Mouse (Mus musculus): Measurements from ENCODE around the gene Prkab2.

DNA sequence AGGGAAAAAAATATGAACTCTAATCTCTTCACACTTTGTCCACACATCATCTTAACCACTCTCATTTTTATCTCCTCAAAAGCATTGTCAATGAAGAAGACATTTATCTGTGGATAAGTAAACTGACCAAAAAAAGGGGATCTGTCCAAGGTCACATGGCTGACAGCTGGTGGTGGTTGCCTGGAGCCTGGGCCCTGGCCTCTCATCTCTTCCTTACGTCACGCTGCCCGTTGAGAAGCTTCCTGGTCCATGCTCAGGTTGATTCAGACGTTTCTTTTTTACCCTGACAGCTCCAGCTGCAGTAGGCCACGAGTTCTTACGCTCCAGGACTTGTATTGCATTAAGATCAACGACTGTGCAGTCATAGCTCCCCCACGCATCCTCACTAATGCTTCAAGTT lies 8.2 kb downstream of the Prkab2 start:
- TF ChIP-seq CTCF (IDR thresholded peaks at IDR 0.05; ENCODE audit: low read depth, low read length) (no peak), GATA2 (IDR thresholded peaks at IDR 0.05; ENCODE audit: borderline replicate concordance, low read depth, low read length) (no peak)
